Mouse (Mus musculus): ENCODE data around the gene Gclc.

DNA sequence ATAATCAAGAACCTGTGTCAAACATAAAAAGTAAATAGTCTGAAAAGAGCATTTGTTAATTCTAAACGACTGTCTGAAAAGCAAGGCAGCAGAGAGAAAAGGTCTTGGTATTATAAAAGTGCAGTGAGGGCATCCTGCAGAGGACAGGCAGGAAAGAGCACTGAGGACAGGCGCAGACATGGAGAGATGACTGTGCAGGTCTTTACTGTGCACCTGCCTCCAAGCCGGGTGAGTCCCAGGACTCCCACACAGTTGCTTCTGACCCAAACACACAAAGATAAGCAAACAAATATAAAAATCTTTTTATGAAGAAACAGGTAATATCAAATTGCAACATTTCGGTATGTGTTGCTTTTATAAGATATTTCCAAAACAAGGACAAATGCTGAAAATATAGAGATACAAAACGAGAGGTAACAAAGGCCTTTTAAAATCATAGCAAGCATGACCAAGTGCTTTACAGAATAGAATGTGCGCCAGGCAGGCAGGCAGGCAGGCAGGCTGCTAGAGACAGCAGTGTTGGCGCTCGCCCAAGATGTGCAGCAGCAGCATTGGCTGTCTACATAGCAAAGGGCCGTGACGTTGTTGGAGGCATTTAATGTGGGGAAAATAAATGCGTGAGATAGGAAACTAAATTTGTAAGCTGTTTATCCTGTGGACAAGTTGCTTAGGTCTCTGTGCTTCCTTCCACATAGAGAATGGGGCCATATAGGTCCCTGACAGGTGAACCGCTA lies 35.4 kb downstream of the Gclc start:
- TF ChIP-seq POLR2A (IDR thresholded peaks at IDR 0.05; ENCODE audit: borderline replicate concordance, extremely low read depth, low read depth, low read length) (no peak), CTCF (IDR thresholded peaks at IDR 0.05; ENCODE audit: insufficient read depth, low read length) (no peak)
